Mouse (Mus musculus): ENCODE measurements at regions not wholly inside any gene's neighbourhood (a gene's known extent, or its start where the extent isn't known, plus 50 kb on each side); places are given as distances from the start of the nearest gene placed in this dataset.

DNA sequence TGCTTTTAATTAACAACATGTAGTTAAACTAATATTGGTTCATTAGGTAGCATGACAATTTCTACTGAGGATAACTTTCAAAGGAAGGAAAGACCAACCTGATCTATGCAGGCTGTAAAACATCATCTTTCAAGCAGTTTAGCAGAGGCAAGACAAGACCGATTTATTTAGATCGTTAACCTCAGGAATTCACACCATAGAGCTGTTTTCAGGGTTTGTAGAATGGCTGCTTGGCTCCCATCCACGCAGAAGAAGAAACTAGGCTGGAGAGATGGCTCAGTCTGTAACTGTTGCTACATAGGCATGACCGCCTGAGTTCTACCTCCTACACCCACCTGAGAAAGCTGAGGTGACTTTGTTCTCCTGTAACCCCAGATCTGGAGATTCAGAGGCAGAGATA lies 353.6 kb downstream of the Nucb2 start:
- no peak for DNase-seq

DNA sequence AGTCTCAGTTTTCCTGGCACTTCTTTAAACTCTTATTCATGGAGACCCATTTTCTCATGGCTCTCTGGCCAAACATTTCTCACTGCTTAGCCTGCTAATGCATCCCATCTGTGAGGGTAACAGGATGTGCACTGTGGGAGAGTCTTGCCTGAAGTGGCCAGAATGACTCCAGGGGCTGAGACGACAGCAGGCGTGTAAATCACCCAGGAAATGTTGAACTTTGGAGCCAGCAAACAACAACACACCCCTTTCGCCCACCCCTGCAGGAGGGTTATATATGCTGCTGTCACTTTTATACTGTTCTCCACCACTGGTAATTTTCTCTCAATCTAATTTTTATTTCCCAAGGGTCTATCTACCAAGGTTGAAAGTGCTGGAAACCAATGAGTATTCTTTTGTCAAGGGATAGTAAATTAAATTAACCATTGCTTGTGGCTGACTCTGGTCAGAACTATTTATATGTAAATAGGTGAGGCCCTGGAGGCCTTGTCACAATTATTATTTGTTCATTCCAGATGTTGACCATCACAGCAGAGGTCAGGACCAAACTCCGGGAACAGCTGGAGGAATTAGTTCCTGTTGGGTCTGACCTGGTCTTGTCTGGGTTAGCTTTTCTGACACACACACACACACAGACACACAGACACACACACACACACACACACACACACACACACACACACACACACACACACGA lies 378.2 kb downstream of the Nucb2 start:
- no peak for DNase-seq

DNA sequence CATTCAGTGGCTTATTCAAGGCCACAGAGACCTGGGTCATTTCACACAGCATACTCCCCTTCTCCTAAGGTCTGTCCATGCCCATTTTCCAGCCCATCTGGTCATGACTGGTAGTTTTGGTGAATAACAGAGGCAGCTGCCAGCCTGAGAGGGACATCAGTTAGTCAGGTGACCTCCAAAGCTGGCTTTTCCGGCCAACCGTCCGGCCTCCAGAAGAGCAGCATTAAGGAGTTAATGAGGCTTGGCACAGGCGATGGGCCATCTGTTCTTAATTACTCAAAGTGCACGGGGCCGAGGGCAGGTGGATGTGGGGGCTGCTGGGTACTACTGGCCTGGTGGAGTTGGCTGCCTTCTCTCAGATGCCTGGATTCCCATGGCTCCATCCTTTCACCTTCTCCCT lies 389.7 kb downstream of the Nucb2 start:
- peak; percentile 2 for DNase-seq

DNA sequence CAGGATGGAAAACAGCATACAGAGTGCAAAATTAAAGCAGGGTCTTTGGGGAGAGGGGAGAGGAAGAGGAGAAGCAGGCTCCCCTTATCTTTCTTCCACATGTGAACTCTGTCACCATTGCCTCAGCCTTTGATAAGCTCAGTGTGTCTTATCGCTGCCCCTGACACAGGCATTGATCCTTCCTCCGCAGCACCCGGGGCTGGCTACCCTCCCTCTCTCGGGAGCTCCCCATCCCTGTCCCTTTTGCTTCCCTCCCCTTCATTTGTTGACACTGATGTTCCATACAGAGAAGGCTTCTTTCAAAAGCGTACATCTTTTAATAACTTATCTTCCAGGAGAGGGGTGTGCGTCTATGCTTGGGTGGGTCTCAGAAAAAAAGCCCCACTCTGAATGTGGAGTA lies 411.6 kb downstream of the Nucb2 start:
- DNase-seq: no peak

DNA sequence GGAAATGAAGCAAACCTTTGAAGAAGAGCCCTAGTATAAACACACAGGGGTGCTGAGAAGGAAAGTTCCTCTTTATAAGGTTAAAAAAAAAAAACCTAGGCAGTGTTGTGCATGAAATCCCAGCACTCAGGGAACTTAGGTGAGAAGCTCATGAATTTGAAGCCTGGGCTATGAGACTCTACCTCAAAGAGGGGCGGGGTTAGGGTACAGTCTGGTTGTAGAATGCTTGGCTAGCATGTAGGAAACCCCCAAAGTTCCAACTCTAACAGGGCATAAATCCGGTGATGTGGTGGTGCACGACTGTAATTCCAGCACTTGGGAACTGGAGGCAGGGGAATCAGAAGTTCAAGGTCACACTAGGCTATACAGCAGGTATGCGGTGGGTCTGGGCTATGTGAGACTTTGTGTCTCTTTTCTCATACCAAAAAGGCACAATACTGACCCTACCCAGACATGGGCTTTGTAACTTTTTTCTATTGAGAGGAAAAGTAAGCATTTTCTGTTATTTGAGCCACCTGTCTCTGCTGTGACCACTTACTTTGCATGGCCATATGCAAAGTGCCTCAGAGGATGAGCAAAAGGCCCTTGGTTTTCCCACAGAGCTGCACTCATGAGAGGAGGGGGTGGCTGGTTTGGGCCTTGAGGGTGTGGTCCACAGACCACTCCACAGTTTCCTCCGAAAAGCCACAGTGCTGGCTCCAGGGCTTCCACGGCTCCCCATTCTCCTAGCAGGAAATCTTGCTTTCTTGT lies 413.9 kb downstream of the Nucb2 start:
- no peak for DNase-seq

DNA sequence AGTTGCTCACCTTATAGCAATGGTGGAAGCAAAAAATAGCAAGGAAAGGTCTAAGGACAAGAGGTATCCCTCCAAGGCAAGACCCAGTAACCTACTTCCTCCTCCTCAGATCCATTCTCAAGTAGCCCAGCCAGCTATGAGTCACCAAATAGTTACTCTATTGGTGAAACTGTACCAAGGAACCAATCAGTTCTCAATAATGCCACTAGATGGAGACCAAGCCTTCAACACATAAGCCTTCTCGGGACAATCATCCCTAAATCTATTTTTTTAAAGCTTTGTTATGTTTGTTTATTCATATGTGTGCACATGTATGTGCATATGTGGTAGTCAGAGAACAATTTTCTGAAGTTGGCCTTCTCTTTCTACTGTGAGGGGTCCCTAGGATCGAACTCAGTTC lies 434.3 kb upstream of the Xylt1 start:
- no peak for DNase-seq

DNA sequence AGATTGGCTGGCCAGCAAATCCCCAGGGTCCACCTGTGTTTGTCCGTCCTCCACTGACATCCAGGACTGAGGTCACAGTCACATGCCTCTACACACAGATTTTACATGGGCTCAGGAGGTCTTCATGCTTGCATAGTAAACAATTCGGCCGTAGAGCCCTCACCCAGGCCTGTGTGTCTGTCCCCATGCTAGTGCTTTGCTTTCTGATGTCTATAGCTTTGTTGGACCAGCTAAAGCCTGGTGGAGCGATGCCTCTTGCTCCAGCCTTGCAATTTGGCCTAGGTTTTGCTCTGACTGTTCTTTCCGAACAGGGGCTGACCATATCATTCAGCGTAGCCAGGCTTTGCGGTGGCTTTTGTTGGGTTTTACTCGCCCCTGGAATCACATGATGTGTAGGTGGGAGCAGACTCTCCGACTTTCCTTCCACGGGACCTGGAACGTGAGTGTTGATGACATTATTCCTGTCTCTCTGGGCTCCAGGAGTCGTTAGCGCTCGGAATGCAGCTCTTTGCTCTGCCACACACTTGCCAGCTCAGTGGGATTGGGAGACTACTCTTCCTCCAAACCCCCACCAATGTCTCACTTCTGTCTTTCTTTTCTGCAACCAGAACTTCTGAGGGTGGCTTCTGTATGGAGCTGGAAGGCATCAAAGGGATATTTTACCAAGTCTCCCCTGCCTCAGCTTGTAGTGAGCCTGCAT lies 421.4 kb upstream of the Xylt1 start:
- DNase-seq: no peak

DNA sequence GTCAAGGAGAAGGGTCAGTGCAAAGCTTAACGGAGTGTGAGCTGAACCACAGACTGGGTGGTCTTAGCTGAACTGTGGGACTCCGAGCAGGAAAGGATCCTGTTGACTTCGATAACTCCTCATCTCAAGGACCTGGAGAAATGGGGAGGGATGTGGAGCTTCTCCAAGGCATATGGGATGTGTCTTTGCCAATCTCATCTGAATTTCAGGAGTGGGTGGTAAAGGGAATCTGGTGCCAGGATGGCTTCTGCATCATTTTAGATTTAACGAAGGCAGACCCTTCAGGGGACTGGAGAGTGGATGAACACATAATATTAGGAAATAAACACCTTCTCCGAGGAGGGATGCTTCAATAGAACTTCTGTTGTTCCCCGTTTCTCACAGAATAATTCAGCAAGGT lies 416.9 kb upstream of the Xylt1 start:
- no peak for DNase-seq

DNA sequence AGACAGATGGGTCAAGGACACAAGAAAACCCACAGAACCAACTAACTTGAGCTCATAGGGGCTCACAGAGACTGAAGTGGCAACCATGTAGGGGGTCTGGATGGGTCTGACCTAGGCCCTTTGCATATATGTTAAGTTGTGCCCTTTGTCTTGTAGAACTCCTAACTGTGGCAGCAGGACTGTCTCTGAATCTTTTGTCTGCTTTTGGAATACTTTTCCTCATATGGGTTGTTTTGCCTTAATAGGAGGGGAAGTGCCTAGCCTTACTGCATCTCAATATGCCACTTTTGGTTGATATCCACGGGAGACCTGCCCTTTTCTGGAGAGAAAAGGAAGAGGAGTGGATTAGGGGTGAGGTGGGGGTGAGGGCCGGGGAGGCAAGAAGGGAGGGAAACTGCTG lies 389.4 kb upstream of the Xylt1 start:
- DNase-seq: no peak

DNA sequence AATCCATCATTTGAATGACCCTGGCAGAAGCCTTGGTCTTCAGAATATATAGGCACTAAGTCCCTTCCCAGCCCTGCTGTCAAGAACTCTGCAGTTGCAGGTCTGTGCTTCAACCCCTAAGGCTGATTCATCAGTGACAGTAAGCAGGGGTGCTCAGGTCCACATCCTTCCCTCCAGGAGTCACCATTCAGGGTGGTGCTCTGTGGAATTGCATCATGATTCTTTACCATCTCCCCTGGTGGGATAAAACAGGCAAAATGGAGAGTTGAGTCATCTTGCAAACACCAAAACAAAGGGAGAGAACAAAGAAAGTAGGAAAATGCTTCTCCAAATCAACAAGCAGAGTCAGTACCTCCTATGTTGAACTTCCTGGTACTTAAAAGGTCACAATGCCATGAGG lies 388.6 kb upstream of the Xylt1 start:
- no peak for DNase-seq

DNA sequence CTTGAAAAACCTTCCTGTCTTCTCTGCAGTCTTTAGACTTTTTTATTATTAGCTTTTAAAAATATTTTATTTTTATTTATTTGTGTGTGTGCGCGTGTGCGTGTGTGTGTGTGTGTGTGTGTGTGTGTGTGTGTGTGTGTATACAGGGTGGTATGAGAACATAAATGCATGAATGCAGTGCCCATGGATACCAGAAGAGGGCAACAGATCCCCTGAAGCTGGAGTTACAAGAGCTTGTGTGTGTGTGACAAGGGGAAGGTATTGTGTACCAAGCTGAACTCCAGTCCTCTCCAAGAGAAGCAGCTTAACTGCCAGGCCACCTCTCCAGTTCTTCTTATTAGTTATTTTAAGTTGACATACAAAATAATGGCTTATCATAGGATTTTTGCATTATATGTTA lies 385.0 kb upstream of the Xylt1 start:
- no peak for DNase-seq

DNA sequence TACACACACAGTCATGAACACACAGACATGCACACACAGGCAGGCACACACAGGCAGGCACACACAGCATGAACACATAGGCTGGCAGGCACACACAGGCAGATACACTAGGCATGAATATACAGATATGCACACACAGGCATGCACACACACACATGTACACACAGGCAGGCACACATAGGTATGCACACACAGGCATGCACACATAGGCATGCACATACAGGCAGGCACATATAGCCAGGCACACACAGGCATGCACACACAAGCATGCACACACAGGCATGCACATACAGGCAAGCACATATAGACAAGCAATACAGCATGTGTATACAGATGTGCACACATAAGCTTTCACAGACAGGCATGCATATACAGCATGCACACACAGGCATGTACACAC lies 377.6 kb upstream of the Xylt1 start:
- DNase-seq: no peak

DNA sequence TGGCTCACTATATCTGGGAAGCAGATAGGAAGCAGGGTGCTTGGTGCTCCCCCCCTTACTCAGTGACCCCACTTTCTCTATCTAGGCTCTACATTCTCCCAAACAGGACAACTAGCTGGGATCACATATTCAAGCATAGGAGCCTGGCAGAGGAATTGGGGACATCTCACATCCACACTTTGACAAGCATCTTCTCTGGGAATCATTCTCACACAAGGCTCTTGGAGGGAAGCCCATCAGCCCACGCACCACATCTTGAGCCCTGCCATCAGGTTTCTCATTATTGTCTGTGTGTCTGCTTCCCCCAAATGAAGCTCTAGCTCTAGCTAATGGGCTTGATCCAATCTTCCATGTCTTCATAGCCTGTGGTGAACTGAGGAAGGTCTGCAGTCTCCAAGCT lies 362.4 kb upstream of the Xylt1 start:
- no peak for DNase-seq

DNA sequence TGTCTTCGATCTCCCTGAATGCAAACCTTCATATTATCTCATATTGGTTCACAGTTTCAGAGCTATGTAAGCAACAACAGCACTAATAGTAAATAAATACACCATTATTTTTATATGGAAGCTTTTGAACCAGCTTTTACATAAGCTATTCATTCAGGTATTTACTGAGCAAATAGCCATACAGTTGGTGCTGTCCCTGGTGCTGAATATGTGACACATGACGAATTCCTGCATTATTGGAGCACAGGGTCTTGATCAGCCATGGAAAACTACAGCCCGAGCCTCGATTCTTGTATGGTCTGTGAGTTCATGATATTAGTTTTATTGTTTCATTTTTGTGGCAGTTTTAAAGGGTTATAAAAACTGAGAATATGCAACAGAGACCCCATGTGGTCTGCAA lies 359.1 kb upstream of the Xylt1 start:
- DNase-seq: peak; percentile 2

DNA sequence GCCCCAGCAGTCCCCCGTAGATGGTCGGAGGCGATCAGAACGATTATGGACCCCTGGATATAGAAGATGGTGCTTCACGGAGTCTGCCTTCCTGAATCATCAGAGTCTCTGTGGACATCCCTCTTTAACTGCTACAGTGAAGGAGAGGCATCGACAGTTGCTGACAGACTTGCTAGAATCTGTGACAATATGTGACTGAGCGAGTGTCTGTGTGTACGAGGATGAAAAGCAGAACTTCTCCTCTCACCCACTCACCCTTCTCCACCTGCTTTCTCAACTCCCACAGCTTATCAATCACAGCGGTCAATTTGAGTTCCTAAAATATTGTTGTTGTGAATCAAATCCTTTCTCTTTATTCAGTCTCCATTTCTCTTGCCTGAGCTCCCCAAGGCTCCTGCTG lies 335.9 kb upstream of the Xylt1 start:
- DNase-seq: no peak

DNA sequence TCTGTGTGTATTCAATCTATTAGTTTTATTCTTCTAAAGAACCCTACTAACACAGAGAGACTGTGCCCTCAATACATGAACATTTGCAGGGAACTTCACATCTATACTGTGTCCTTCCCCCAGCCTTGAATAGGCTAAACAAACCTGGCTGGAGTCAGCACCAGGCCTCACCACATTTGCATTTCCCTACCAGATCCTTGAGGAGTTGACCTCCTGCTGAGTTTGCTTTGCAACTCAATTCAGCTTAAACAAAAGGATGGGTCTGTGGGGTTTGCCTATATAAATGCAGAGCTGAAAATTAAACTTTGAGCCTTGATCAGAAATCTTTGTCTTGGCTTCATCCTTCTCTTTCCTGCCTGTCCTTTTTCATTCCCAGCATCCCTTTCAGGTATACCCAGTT lies 331.5 kb upstream of the Xylt1 start:
- DNase-seq: no peak

DNA sequence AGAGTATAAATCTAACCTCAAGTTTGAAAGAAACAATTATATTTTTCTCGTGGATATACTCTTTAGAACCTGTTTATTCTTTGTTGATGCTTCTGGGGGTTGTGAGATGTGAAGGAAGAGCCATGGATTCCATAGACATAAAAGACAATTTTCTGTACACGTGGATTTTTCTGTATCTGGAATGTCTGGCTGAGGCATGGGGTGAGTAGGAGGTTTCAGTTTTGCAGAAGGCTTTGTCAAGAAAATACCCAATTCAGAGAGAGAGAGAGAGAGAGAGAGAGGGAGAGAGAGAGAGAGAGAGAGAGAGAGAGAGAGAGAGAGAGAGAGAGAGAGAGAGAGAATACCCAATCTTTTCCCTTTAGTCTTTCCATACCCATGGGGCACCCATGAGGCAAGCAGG lies 315.0 kb upstream of the Xylt1 start:
- no peak for DNase-seq

DNA sequence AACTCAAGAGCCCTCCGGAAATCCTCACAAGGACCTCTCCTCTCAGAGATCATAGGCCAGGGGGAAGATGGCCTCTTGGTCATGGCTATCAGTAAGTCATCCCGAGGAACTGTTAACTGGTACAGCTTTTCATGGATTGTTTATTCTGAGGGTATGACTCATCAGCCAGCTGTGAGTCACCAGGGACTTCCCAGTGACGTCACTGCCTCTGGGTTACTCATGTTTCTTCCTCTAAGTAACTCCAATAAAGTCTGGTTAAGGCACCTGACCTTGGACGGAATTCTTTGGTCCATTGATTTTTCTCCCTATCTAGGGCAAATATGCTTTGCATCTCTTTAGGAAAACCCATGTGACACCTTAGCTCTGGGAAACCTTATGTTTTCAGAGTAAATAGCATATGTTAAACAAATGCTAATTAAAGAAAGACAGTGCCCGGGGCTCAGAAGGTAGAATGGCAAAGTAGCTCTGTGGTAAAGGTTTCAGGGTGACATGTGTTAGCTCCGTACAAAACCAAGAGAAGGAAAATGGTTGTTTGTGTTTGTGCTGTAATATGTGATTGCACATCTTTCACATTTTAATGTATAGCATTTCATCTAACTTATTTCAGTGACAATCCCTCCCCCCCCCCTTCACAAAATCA lies 289.7 kb upstream of the Xylt1 start:
- DNase-seq: peak; percentile 82

DNA sequence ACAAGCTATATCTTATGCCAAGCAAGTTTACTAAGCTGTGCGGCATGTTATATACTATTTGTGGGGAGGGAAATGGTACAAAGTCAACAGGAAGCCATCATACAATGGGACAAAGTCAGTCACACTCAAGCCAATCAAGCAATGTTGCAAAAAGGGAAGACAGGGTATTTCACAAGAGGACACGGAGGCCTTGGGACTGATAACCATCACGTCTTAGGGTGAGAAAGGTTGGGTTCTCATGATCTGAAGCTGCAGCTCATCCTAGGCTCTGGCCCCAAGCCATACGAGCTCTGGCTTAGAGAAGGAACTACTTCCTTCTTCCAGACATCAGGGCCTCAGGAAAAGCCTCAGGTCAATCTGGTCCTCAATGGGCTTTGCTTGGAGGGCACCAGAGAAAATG lies 287.9 kb upstream of the Xylt1 start:
- DNase-seq: no peak

DNA sequence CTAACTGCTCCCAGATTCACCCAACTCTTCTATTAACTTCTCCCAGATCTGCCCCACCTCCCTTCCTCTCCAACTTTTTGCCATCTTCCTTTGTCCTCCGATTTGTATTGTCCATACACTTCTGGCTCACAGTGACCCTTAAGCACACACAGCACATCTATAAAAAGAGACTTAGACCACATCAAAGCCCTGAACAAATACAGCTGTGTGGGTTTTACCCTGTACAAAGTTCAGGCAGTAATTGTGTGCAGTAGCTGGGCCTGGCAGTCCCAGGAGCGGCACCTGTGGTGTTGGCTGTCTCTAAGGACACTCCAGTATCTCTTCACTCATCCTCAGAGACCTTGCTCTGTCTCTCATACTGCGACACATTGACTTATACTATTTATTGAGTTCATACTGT lies 283.2 kb upstream of the Xylt1 start:
- no peak for DNase-seq

DNA sequence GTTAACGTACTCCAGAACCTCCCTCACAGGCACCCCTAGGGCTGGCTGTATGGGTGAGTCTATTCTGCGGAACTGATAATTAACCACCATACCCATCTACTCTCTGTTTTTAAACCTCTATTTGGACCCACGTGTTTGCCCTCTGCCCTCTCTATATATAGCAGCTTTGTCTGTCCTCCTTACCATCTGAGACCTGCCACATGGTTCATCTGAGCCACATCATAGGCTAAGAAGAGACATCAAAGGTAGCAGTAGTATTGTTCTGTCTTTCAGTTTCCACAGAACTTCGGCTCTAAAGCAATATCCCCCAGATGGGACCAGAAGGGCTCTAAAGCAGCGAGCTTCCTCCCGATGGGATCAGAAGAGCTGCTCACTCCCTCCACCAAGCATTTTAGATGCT lies 281.7 kb upstream of the Xylt1 start:
- DNase-seq: no peak

DNA sequence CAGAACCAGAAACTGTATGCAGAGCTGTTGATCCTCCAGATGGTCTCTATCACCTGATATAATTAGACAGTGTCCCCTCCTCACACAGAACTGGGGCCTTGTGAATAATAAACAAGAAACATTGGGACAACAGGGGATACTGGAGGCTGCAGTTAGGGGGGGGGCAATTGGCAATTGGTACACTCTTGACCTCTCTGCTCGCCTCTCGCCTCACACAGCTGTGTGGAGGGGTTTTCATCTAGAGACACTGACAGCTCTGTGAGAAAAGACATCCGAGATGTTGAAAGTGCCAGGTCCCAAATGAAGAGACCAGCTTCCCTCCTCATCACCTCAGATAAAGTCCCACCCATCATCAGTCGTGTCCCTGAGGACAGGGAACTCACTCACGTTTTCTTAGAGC lies 277.7 kb upstream of the Xylt1 start:
- no peak for DNase-seq

DNA sequence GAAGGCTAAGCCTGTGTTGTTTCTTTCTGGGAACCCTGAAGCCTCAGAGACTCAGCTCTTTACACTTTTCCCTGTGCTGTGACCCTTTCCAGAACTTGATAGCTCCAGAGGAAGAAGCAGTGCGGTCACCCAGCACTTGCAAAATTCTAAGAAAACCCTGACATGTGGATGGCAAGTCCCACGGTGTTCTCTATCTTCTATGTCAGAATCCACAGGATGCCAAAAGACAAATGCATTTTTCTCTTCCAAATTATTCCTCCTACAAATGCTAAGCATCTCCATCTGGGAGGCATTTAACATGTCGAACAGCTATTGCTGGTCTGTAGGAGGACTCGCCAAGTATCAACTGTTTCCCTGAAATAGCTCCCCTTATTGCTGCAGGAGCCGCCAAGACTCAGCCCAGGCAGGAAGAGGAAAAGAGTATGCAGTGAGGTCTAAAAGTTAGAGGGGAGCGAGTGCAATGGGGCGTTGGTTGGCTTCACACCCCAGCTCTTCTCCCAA lies 274.0 kb upstream of the Xylt1 start:
- no peak for DNase-seq
